Comparison of ENCODE assay signal across 16 mouse cellular contexts in the genomic region with DNA sequence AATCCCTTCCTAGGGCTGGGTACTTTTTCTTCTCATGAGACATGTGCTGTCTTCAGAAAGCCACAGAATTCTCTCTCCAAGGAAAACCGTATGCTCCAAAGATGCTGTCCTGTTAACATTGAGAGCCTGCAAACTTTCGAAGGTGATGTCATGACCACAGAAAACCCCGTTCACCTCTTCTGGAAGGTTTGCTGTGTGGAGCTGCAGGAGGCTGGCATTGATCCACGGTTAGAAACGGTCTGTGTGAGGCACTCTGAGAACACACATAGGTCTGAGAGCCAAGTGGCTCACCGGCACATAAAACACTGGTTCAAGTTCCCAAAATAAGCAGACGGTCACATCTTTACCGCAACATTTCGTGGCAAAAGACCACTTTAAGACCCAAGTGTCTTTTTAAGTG.
DNase-seq lines count a peak whose midpoint lies in the region; ATAC-seq and TF ChIP-seq lines count a peak whose summit lies in the region.
"Had no signal": no experiment of that assay in that cellular context is flagged by ENCODE, and none has a peak within 500 bp of the region (broad histone marks: within the 10 kb centered on the region; RNA-seq: fewer than 3 reads in every experiment).

No protein-coding gene starts in this region.

- peak overlapping the region; percentile 54 for H3K27ac ChIP-seq in heart, embryonic 16.5 days (ENCODE audit: low read length)
- H3K27ac ChIP-seq in heart, embryonic 12.5 days (ENCODE audit: poor library complexity, severe bottlenecking) = no peak overlapping the region
- H3K27ac ChIP-seq in stomach, postnatal 0 days (replicated peaks) = no peak overlapping the region

- peak overlapping the region; percentile 8; the same call in 1 of the 2 replicates for H3K9ac ChIP-seq in heart, embryonic 16.5 days (ENCODE audit: low read length)
- no peak overlapping the region for H3K9ac ChIP-seq in heart, embryonic 12.5 days
- H3K9ac ChIP-seq in stomach, postnatal 0 days (ENCODE audit: low read length) = no peak overlapping the region

- peaks cover 18% of the 10 kb centered on the region; the same call in 1 of the 2 replicates for H3K36me3 ChIP-seq in heart, embryonic 16.5 days (ENCODE audit: control insufficient read depth, insufficient read depth)
- peaks cover 28% of the 10 kb centered on the region for H3K36me3 ChIP-seq in heart, embryonic 12.5 days
- H3K36me3 ChIP-seq in stomach, postnatal 0 days (ENCODE audit: control insufficient read depth, insufficient read depth, low read length) = peaks cover 18% of the 10 kb centered on the region

- WGBS in heart, embryonic 16.5 days = 56% methylated on average over 9 of the region's 9 CpGs
- 86% methylated on average over 9 of the region's 9 CpGs for WGBS in heart, embryonic 12.5 days
- WGBS in stomach, postnatal 0 days = 76% methylated on average over 9 of the region's 9 CpGs

- H3K9me3 ChIP-seq in heart, embryonic 16.5 days (replicated peaks; ENCODE audit: control insufficient read depth, low read length) = no peaks in the 10 kb centered on the region
- H3K9me3 ChIP-seq in heart, embryonic 12.5 days (replicated peaks) = no peaks in the 10 kb centered on the region
- no peaks in the 10 kb centered on the region for H3K9me3 ChIP-seq in stomach, postnatal 0 days (ENCODE audit: control insufficient read depth, low read length)

- no peaks in the 10 kb centered on the region for H3K27me3 ChIP-seq in heart, embryonic 16.5 days (ENCODE audit: control insufficient read depth, insufficient read depth, low read length)
- H3K27me3 ChIP-seq in heart, embryonic 12.5 days (replicated peaks) = no peaks in the 10 kb centered on the region
- H3K27me3 ChIP-seq in stomach, postnatal 0 days (ENCODE audit: control insufficient read depth, insufficient read depth, low read length) = no peaks in the 10 kb centered on the region

- no peak for TF ChIP-seq CTCF in stomach, postnatal 0 days (IDR thresholded peaks at IDR 0.05; ENCODE audit: low read depth)

- H3K4me1 ChIP-seq in heart, embryonic 16.5 days (ENCODE audit: control insufficient read depth, insufficient read depth, low read length) = peaks cover 67% of the 10 kb centered on the region
- H3K4me1 ChIP-seq in heart, embryonic 12.5 days (replicated peaks) = peaks cover 66% of the 10 kb centered on the region
- H3K4me1 ChIP-seq in stomach, postnatal 0 days (replicated peaks; ENCODE audit: control insufficient read depth, insufficient read depth) = peaks cover 9% of the 10 kb centered on the region

- no peak for TF ChIP-seq EP300 in stomach, postnatal 0 days (optimal IDR thresholded peaks at IDR 0.05)

- DNase-seq in cerebellum, adult 11-12 months = peak; percentile 37
- DNase-seq in cerebellum, postnatal 4 days (ENCODE audit: low spot score in 2 of 2) = no peak
- DNase-seq in NIH3T3 (ENCODE audit: low read depth) = peak; percentile 36
- DNase-seq in cerebellum, postnatal 10 days = peak; percentile 50 to 62
- no peak for DNase-seq in stomach, postnatal 0 days (ENCODE audit: low spot score)
- DNase-seq in thymus, postnatal 4 days = no peak
- DNase-seq: heart, postnatal 14 days; kidney, adult 9 months; kidney, postnatal 4 days; lung, adult 2 months; right cerebral cortex, postnatal 14 days; thymus, postnatal 36 days had no signal

- ATAC-seq in heart, embryonic 16.5 days (replicated peaks; ENCODE audit: extremely low read depth, insufficient read depth, low FRiP score) = no peak
- ATAC-seq in heart, embryonic 12.5 days (ENCODE audit: insufficient number of reproducible peaks, low FRiP score) = no peak
- no peak for ATAC-seq in stomach, postnatal 0 days (ENCODE audit: low FRiP score, low TSS enrichment)
- ATAC-seq: forebrain, embryonic 16.5 days; midbrain, embryonic 16.5 days had no signal

- H3K4me3 ChIP-seq in heart, embryonic 16.5 days (ENCODE audit: low read length) = peak overlapping the region; percentile 21
- H3K4me3 ChIP-seq in heart, embryonic 12.5 days = no peak overlapping the region
- no peak overlapping the region for H3K4me3 ChIP-seq in stomach, postnatal 0 days (ENCODE audit: low read depth, low read length)

- peak overlapping the region; percentile 45 for H3K4me2 ChIP-seq in heart, embryonic 16.5 days (ENCODE audit: low read depth, low read length)
- H3K4me2 ChIP-seq in heart, embryonic 12.5 days = no peak overlapping the region
- H3K4me2 ChIP-seq in stomach, postnatal 0 days (replicated peaks; ENCODE audit: low read depth) = no peak overlapping the region

Comparison
In these comparisons a context has a peak if more than half of its experiments do, and no peak if none do; other contexts are left out.
1. DNase-seq: peak in cerebellum, adult 11-12 months (single experiment), NIH3T3 (single experiment) and cerebellum, postnatal 10 days (2 of 2); none in cerebellum, postnatal 4 days (0 of 2), stomach, postnatal 0 days (single experiment) and thymus, postnatal 4 days (single experiment).